ENCODE assay signal across 21 mouse cellular contexts in genomic region chr8:80250305-80251161, GRCm38 (mm10).
DNase-seq lines count a peak whose midpoint lies in the region; ATAC-seq and TF ChIP-seq lines count a peak whose summit lies in the region.
"Had no signal": no experiment of that assay in that cellular context is flagged by ENCODE, and none has a peak within 500 bp of the region (broad histone marks: within the 10 kb centered on the region; RNA-seq: fewer than 3 reads in every experiment).

No protein-coding gene starts in this region.

- H3K4me2 ChIP-seq in lung, embryonic 16.5 days (ENCODE audit: low read depth, low read length), result no peak overlapping the region
- no peak overlapping the region for H3K4me2 ChIP-seq in midbrain, embryonic 14.5 days (ENCODE audit: low read length)
- no peak overlapping the region for H3K4me2 ChIP-seq in forebrain, embryonic 14.5 days (ENCODE audit: low read length)
- no peak overlapping the region for H3K4me2 ChIP-seq in limb, embryonic 13.5 days (replicated peaks)
- H3K4me2 ChIP-seq: embryonic facial prominence, embryonic 12.5 days; heart, embryonic 15.5 days; hindbrain, embryonic 13.5 days; neural tube, embryonic 15.5 days had no signal

- no peaks in the 10 kb centered on the region for H3K36me3 ChIP-seq in lung, embryonic 16.5 days (ENCODE audit: control insufficient read depth, insufficient read depth, low read length)
- H3K36me3 ChIP-seq in midbrain, embryonic 14.5 days (ENCODE audit: control insufficient read depth, insufficient read depth, low read length), result no peaks in the 10 kb centered on the region
- H3K36me3 ChIP-seq in midbrain, embryonic 10.5 days, result no peaks in the 10 kb centered on the region
- H3K36me3 ChIP-seq in forebrain, embryonic 14.5 days (ENCODE audit: control insufficient read depth, insufficient read depth, low read length), result no peaks in the 10 kb centered on the region
- no peaks in the 10 kb centered on the region for H3K36me3 ChIP-seq in limb, embryonic 13.5 days
- H3K36me3 ChIP-seq: embryonic facial prominence, embryonic 12.5 days; heart, embryonic 15.5 days; hindbrain, embryonic 13.5 days; neural tube, embryonic 15.5 days had no signal

- no peak for DNase-seq in lung, adult 2 months
- DNase-seq in midbrain, embryonic 14.5 days, result no peak
- DNase-seq in midbrain, embryonic 10.5 days (ENCODE audit: low spot score), result no peak
- peak; percentile 41 for DNase-seq in forebrain, embryonic 14.5 days (ENCODE audit: low spot score)
- no peak for DNase-seq in thymus, postnatal 36 days
- no peak for DNase-seq in cerebellum, postnatal 36 days
- DNase-seq: adrenal gland, postnatal 10 days; cerebellum, adult 8-10 months; heart, postnatal 36 days; kidney, adult 11 months; kidney, postnatal 4 days; liver; right cerebral cortex, postnatal 14 days; spleen, adult 18-20 months had no signal

- 84% methylated on average over 7 of the region's 7 CpGs for WGBS in lung, embryonic 16.5 days
- WGBS in lung, adult 2 months, result 84% methylated on average over 7 of the region's 7 CpGs
- 79% methylated on average over 7 of the region's 7 CpGs for WGBS in midbrain, embryonic 14.5 days
- 86% methylated on average over 7 of the region's 7 CpGs for WGBS in midbrain, embryonic 10.5 days
- 37% methylated on average over 7 of the region's 7 CpGs for WGBS in forebrain, embryonic 14.5 days
- WGBS in limb, embryonic 13.5 days, result 64% methylated on average over 7 of the region's 7 CpGs

- H3K9ac ChIP-seq in lung, embryonic 16.5 days (ENCODE audit: low read length), result no peak overlapping the region
- no peak overlapping the region for H3K9ac ChIP-seq in midbrain, embryonic 14.5 days (replicated peaks; ENCODE audit: low read length)
- H3K9ac ChIP-seq in forebrain, embryonic 14.5 days (ENCODE audit: low read length), result no peak overlapping the region
- H3K9ac ChIP-seq in limb, embryonic 13.5 days, result no peak overlapping the region
- H3K9ac ChIP-seq: embryonic facial prominence, embryonic 12.5 days; heart, embryonic 15.5 days; hindbrain, embryonic 13.5 days; neural tube, embryonic 15.5 days had no signal

- no peak overlapping the region for H3K4me3 ChIP-seq in lung, embryonic 16.5 days (ENCODE audit: low read length)
- H3K4me3 ChIP-seq in lung, adult 2 months (replicated peaks; ENCODE audit: extremely low read depth, low read depth, low read length), result no peak overlapping the region
- H3K4me3 ChIP-seq in midbrain, embryonic 14.5 days (replicated peaks; ENCODE audit: low read depth, low read length), result no peak overlapping the region
- no peak overlapping the region for H3K4me3 ChIP-seq in midbrain, embryonic 10.5 days
- H3K4me3 ChIP-seq in forebrain, embryonic 14.5 days (ENCODE audit: low read depth, low read length), result no peak overlapping the region
- H3K4me3 ChIP-seq in limb, embryonic 13.5 days, result no peak overlapping the region
- H3K4me3 ChIP-seq: embryonic facial prominence, embryonic 12.5 days; heart, embryonic 15.5 days; hindbrain, embryonic 13.5 days; neural tube, embryonic 15.5 days had no signal

- no peak for TF ChIP-seq CTCF in lung, adult 2 months (IDR thresholded peaks at IDR 0.05; ENCODE audit: insufficient read depth, low read length)

- no peaks in the 10 kb centered on the region for H3K9me3 ChIP-seq in lung, embryonic 16.5 days (ENCODE audit: control insufficient read depth, low read length)
- H3K9me3 ChIP-seq in midbrain, embryonic 14.5 days (ENCODE audit: control insufficient read depth, low read length), result no peaks in the 10 kb centered on the region
- no peaks in the 10 kb centered on the region for H3K9me3 ChIP-seq in midbrain, embryonic 10.5 days (replicated peaks)
- no peaks in the 10 kb centered on the region for H3K9me3 ChIP-seq in forebrain, embryonic 14.5 days (replicated peaks; ENCODE audit: control insufficient read depth, low read length)
- no peaks in the 10 kb centered on the region for H3K9me3 ChIP-seq in limb, embryonic 13.5 days
- H3K9me3 ChIP-seq: embryonic facial prominence, embryonic 12.5 days; heart, embryonic 15.5 days; hindbrain, embryonic 13.5 days; neural tube, embryonic 15.5 days had no signal

- peak; percentile 67 for ATAC-seq in lung, embryonic 16.5 days (ENCODE audit: low read depth)
- ATAC-seq in midbrain, embryonic 14.5 days (ENCODE audit: low FRiP score, low TSS enrichment), result peak; percentile 37; the same call in 1 of the 2 replicates
- peak; percentile 77 for ATAC-seq in forebrain, embryonic 14.5 days
- peak; percentile 72 for ATAC-seq in limb, embryonic 13.5 days (ENCODE audit: low FRiP score, low read depth)
- ATAC-seq: activated CD4-positive, CD25-positive, alpha-beta regulatory T cell, adult 4 months had no signal

- no peaks in the 10 kb centered on the region for H3K27me3 ChIP-seq in lung, embryonic 16.5 days (ENCODE audit: control insufficient read depth, insufficient read depth, low read depth, low read length)
- H3K27me3 ChIP-seq in midbrain, embryonic 14.5 days (ENCODE audit: control insufficient read depth, insufficient read depth, low read length), result no peaks in the 10 kb centered on the region
- no peaks in the 10 kb centered on the region for H3K27me3 ChIP-seq in midbrain, embryonic 10.5 days (ENCODE audit: low read depth, poor library complexity, severe bottlenecking)
- no peaks in the 10 kb centered on the region for H3K27me3 ChIP-seq in forebrain, embryonic 14.5 days (replicated peaks; ENCODE audit: control insufficient read depth, insufficient read depth, low read length)
- 0 out of 2 replicates have a peak, but pooled peaks cover 5% of the 10 kb centered on the region for H3K27me3 ChIP-seq in limb, embryonic 13.5 days
- H3K27me3 ChIP-seq: embryonic facial prominence, embryonic 12.5 days; heart, embryonic 15.5 days; hindbrain, embryonic 13.5 days; neural tube, embryonic 15.5 days had no signal

- H3K27ac ChIP-seq in lung, embryonic 16.5 days (ENCODE audit: low read length), result peak overlapping the region; percentile 27; the same call in 1 of the 2 replicates
- H3K27ac ChIP-seq in midbrain, embryonic 14.5 days (replicated peaks; ENCODE audit: low read depth, low read length), result no peak overlapping the region
- no peak overlapping the region for H3K27ac ChIP-seq in midbrain, embryonic 10.5 days (replicated peaks)
- no peak overlapping the region for H3K27ac ChIP-seq in forebrain, embryonic 14.5 days (ENCODE audit: low read depth, low read length)
- peak overlapping the region; percentile 73 for H3K27ac ChIP-seq in limb, embryonic 13.5 days
- H3K27ac ChIP-seq: embryonic facial prominence, embryonic 12.5 days; heart, embryonic 15.5 days; hindbrain, embryonic 13.5 days; neural tube, embryonic 15.5 days had no signal

- peaks cover 6% of the 10 kb centered on the region for H3K4me1 ChIP-seq in lung, embryonic 16.5 days (replicated peaks; ENCODE audit: control insufficient read depth, insufficient read depth, low read length)
- H3K4me1 ChIP-seq in lung, adult 2 months (ENCODE audit: control insufficient read depth, insufficient read depth, low read length), result no peaks in the 10 kb centered on the region
- no peaks in the 10 kb centered on the region for H3K4me1 ChIP-seq in midbrain, embryonic 14.5 days (ENCODE audit: control insufficient read depth, insufficient read depth, low read length)
- peaks cover 16% of the 10 kb centered on the region for H3K4me1 ChIP-seq in midbrain, embryonic 10.5 days
- H3K4me1 ChIP-seq in forebrain, embryonic 14.5 days (ENCODE audit: control insufficient read depth, insufficient read depth, low read length), result no peaks in the 10 kb centered on the region; the same call in 1 of the 2 replicates
- peaks cover 19% of the 10 kb centered on the region for H3K4me1 ChIP-seq in limb, embryonic 13.5 days
- H3K4me1 ChIP-seq: embryonic facial prominence, embryonic 12.5 days; heart, embryonic 15.5 days; hindbrain, embryonic 13.5 days; neural tube, embryonic 15.5 days had no signal

- TF ChIP-seq POLR2A in lung, adult 2 months (IDR thresholded peaks at IDR 0.05; ENCODE audit: borderline replicate concordance, extremely low read depth, low read depth, low read length), result no peak

Comparison
In these comparisons a context has a peak if more than half of its experiments do, and no peak if none do; other contexts are left out.
1. H3K27ac ChIP-seq: peak in lung, embryonic 16.5 days (single experiment) and limb, embryonic 13.5 days (single experiment); none in midbrain, embryonic 14.5 days (single experiment), midbrain, embryonic 10.5 days (single experiment) and forebrain, embryonic 14.5 days (single experiment).
2. Peak in every context shown above with its lines, with median percentiles within 50 percentile points of each other: ATAC-seq.